Mouse (Mus musculus): ENCODE measurements at regions not wholly inside any gene's neighbourhood (a gene's known extent, or its start where the extent isn't known, plus 50 kb on each side); places are given as distances from the start of the nearest gene placed in this dataset.

DNA sequence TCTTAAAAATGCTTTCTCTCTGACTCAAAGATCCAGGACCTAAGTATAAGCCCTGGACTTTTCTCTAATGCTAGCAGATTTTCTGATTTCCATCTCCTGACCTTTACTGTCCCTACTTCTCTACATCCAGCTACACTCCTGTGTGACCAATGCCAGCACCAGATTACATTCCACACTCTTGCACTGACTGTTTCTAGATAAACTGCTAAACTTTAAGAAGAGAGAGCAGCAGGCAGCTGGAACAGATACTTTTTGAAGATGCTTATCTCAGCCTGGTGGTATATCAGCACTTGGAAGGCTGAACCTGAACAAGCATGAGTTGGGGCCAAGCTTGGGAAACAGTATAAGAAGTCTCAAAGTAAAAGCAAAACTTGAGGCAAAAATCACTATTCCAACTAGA, 509.7 kb upstream of the Fam174a start:
- Histone ChIP-seq H3K27ac (replicated peaks) (no peak overlapping the region), H3K9me3 (ENCODE audit: control insufficient read depth, low read length) (no peaks in the 10 kb centered on the region), H3K27me3 (ENCODE audit: control insufficient read depth, insufficient read depth, low read length) (no peaks in the 10 kb centered on the region), H3K36me3 (ENCODE audit: control insufficient read depth, insufficient read depth, low read length) (no peaks in the 10 kb centered on the region), H3K4me2 (replicated peaks; ENCODE audit: low read depth) (no peak overlapping the region), H3K4me1 (replicated peaks; ENCODE audit: control insufficient read depth, insufficient read depth) (no peaks in the 10 kb centered on the region), H3K9ac (ENCODE audit: low read length) (no peak overlapping the region), H3K4me3 (ENCODE audit: low read depth, low read length) (no peak overlapping the region)
- no peak for ATAC-seq (ENCODE audit: low FRiP score, low TSS enrichment)
- TF ChIP-seq CTCF (IDR thresholded peaks at IDR 0.05; ENCODE audit: low read depth) (no peak), EP300 (optimal IDR thresholded peaks at IDR 0.05) (no peak)
- DNase-seq (ENCODE audit: low spot score) = no peak

- H3K9me3 ChIP-seq (ENCODE audit: control insufficient read depth, low read length) = no peaks in the 10 kb centered on the region
- no peaks in the 10 kb centered on the region for H3K27me3 ChIP-seq (ENCODE audit: control insufficient read depth, insufficient read depth, low read length)
- ATAC-seq (ENCODE audit: low FRiP score, low TSS enrichment) (peak; percentile 92), DNase-seq (ENCODE audit: low spot score) (peak; percentile 57)
- H3K4me3 ChIP-seq (ENCODE audit: low read depth, low read length) = no peak overlapping the region
- no peaks in the 10 kb centered on the region for H3K4me1 ChIP-seq (replicated peaks; ENCODE audit: control insufficient read depth, insufficient read depth)
- H3K9ac ChIP-seq (ENCODE audit: low read length) = no peak overlapping the region
- H3K36me3 ChIP-seq (ENCODE audit: control insufficient read depth, insufficient read depth, low read length) = no peaks in the 10 kb centered on the region
- TF ChIP-seq EP300 (optimal IDR thresholded peaks at IDR 0.05) = no peak
- no peak for TF ChIP-seq CTCF (IDR thresholded peaks at IDR 0.05; ENCODE audit: low read depth)
- H3K27ac ChIP-seq (replicated peaks) = no peak overlapping the region
- H3K4me2 ChIP-seq (replicated peaks; ENCODE audit: low read depth) = no peak overlapping the region
- WGBS = 30% methylated on average over 1 of the region's 1 CpGs
Measured at GRCm38 (mm10) chr1:94804877-94805276, 508.5 kb upstream of the Fam174a start.

- no peaks in the 10 kb centered on the region for H3K27me3 ChIP-seq (ENCODE audit: control insufficient read depth, insufficient read depth, low read length)
- DNase-seq (ENCODE audit: low spot score) (no peak), ATAC-seq (ENCODE audit: low FRiP score, low TSS enrichment) (no peak)
- no peaks in the 10 kb centered on the region for H3K4me1 ChIP-seq (replicated peaks; ENCODE audit: control insufficient read depth, insufficient read depth)
- TF ChIP-seq CTCF (IDR thresholded peaks at IDR 0.05; ENCODE audit: low read depth) (no peak), EP300 (optimal IDR thresholded peaks at IDR 0.05) (no peak)
- no peak overlapping the region for H3K4me2 ChIP-seq (replicated peaks; ENCODE audit: low read depth)
- H3K9me3 ChIP-seq (ENCODE audit: control insufficient read depth, low read length) = no peaks in the 10 kb centered on the region
- H3K27ac ChIP-seq (replicated peaks) = no peak overlapping the region
- H3K9ac ChIP-seq (ENCODE audit: low read length) = no peak overlapping the region
- no peak overlapping the region for H3K4me3 ChIP-seq (ENCODE audit: low read depth, low read length)
- H3K36me3 ChIP-seq (ENCODE audit: control insufficient read depth, insufficient read depth, low read length) = no peaks in the 10 kb centered on the region
Measured at GRCm38 (mm10) chr1:94827628-94828027, 485.8 kb upstream of the Fam174a start.

DNA sequence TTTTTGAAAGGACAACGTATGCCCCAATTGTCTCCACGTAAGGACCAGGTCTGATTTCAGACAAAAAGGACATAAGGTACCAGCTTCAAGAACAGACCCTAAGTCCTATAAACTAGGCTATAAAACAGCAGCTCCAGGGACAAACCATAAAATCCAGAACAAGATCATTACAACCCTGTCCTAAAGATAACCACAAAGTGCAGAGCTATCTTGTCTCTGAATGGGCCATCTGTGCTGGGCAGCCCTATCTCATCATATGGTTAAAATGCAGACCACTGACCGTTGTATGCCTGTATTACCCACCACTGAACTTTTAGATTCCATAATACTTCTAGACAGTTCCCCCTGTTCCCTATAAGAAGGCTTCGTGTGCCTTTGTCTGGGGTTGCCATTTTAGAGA, 477.4 kb upstream of the Fam174a start:
- WGBS = 90% methylated on average over 4 of the region's 4 CpGs

GRCm38 (mm10) chr1:94851522-94851921, 461.9 kb upstream of the Fam174a start:
- Histone ChIP-seq H3K4me2 (replicated peaks; ENCODE audit: low read depth) (no peak overlapping the region), H3K4me3 (ENCODE audit: low read depth, low read length) (no peak overlapping the region), H3K9ac (ENCODE audit: low read length) (no peak overlapping the region), H3K27ac (replicated peaks) (no peak overlapping the region), H3K36me3 (ENCODE audit: control insufficient read depth, insufficient read depth, low read length) (no peaks in the 10 kb centered on the region), H3K4me1 (replicated peaks; ENCODE audit: control insufficient read depth, insufficient read depth) (no peaks in the 10 kb centered on the region), H3K9me3 (ENCODE audit: control insufficient read depth, low read length) (no peaks in the 10 kb centered on the region), H3K27me3 (ENCODE audit: control insufficient read depth, insufficient read depth, low read length) (no peaks in the 10 kb centered on the region)
- no peak for TF ChIP-seq CTCF (IDR thresholded peaks at IDR 0.05; ENCODE audit: low read depth)
- no peak for TF ChIP-seq EP300 (optimal IDR thresholded peaks at IDR 0.05)
- no peak for DNase-seq (ENCODE audit: low spot score)
- ATAC-seq (ENCODE audit: low FRiP score, low TSS enrichment) = no peak
- 56% methylated on average over 1 of the region's 1 CpGs for WGBS

More for the DNA sequence above, 477.4 kb upstream of the Fam174a start:
- H3K9ac ChIP-seq (ENCODE audit: low read length) = no peak overlapping the region
- no peak overlapping the region for H3K4me2 ChIP-seq (replicated peaks; ENCODE audit: low read depth)
- H3K27me3 ChIP-seq (ENCODE audit: control insufficient read depth, insufficient read depth, low read length) = no peaks in the 10 kb centered on the region
- no peaks in the 10 kb centered on the region for H3K36me3 ChIP-seq (ENCODE audit: control insufficient read depth, insufficient read depth, low read length)
- no peak for TF ChIP-seq CTCF (IDR thresholded peaks at IDR 0.05; ENCODE audit: low read depth)
- no peak for TF ChIP-seq EP300 (optimal IDR thresholded peaks at IDR 0.05)
- ATAC-seq (ENCODE audit: low FRiP score, low TSS enrichment) (no peak), DNase-seq (ENCODE audit: low spot score) (no peak)
- no peaks in the 10 kb centered on the region for H3K4me1 ChIP-seq (replicated peaks; ENCODE audit: control insufficient read depth, insufficient read depth)
- no peaks in the 10 kb centered on the region for H3K9me3 ChIP-seq (ENCODE audit: control insufficient read depth, low read length)
- H3K27ac ChIP-seq (replicated peaks) = no peak overlapping the region
- H3K4me3 ChIP-seq (ENCODE audit: low read depth, low read length) = no peak overlapping the region

GRCm38 (mm10) chr1:94858464-94858863, 455.0 kb upstream of the Fam174a start:
- no peak for ATAC-seq (ENCODE audit: low FRiP score, low TSS enrichment)
- Histone ChIP-seq H3K4me2 (replicated peaks; ENCODE audit: low read depth) (no peak overlapping the region), H3K27ac (replicated peaks) (no peak overlapping the region), H3K4me3 (ENCODE audit: low read depth, low read length) (no peak overlapping the region), H3K36me3 (ENCODE audit: control insufficient read depth, insufficient read depth, low read length) (no peaks in the 10 kb centered on the region), H3K27me3 (ENCODE audit: control insufficient read depth, insufficient read depth, low read length) (no peaks in the 10 kb centered on the region), H3K9ac (ENCODE audit: low read length) (no peak overlapping the region), H3K4me1 (replicated peaks; ENCODE audit: control insufficient read depth, insufficient read depth) (no peaks in the 10 kb centered on the region), H3K9me3 (ENCODE audit: control insufficient read depth, low read length) (no peaks in the 10 kb centered on the region)
- 89% methylated on average over 2 of the region's 2 CpGs for WGBS
- no peak for DNase-seq (ENCODE audit: low spot score)
- TF ChIP-seq CTCF (IDR thresholded peaks at IDR 0.05; ENCODE audit: low read depth) = no peak
